Mouse (Mus musculus) central nervous system, embryonic 14 days (tissue): ENCODE results near the gene Ogfod2. TPM values are rescaled to one million over a fixed set of nuclear protein-coding genes. Genes with fewer than 3 reads are reported as not detected.

Experiments
- polyA plus RNA-seq: library from polyadenylated mRNA; depleted of rRNA; stranded (reverse); fragments of >200 nt; gene quantifications from 2 replicates; pipeline ENCODE4 v1.2.3, GENCODE M21; 2012; rRNA removed

Ogfod2 gene
- polyA plus RNA-seq, result 34.7 and 38.1 TPM in 2 replicates

DNA sequence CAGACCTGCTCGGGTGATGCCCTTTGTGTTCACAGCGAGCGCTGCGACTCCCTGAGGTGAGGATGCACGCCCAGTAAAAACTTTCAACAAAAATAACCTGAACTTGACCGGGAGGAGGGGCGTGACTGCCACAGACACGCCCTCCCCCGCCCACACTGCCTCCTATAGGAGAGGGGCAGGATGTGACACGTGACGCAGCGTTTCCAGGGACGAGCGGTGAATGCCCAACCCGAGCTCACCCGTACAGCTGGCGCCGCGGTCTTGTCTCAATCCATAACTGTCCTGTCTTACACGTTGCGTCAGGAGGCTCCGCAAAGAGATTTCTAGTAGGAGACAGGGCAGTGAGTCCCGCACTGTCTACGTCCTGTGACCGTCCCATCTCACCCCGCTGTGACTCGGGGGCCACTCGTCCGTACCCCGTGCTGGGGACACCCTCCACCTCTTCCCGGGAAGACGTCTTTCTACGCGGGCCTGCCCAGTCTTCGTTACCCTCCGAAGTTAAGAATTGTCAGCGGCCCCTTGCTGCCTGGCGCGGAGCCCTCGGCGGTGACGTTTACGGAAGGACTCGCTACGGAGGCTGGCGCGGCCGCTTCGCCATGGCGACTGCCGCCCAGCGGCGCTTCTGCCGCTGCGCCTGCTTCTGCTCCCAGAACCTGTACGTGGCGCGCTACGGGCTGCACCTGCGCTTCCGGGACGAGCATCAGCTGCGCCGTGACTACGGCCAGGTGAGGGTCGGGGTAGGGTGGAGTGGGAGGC, at the start of gene Ogfod2:
TSS of gene Ogfod2 (plus strand) at position 556 of the 756 bp plus-strand sequence.

DNA sequence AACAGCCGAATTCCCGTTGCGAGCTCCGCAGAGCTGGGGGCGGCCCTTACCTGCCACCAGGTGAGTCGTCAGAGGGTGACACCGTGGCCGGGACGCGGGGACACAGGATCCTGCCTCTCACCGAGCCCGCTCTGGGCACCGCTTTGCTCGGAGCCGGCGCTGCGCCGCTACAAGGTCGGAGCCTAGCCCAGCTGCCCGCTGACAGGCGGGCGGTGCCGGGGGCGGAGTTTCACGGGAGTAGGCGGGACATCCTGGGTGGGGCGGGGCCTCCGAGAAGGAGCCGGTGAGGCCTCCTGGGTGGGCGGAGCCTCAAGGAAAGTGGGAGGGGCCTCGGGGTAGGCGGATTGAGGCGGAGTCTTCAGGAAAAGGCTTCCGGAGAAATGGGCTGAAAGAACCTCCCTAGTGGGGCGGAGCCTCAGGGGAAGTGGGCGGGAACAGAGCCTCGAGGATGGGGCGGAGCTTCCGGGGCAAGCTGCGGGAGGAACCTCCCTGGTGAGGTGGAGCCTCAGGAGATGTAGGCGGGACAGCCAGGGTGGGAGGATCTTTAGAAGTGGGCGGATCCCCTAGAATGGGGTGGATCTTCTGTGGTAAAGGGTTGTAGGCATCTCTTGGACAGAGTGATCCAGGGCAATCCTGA, 16.4 kb upstream of the Ogfod2 start, which contains the start of gene Abcb9:
TSS of gene Abcb9 (minus strand) at position 203 of the 637 bp plus-strand sequence.

DNA sequence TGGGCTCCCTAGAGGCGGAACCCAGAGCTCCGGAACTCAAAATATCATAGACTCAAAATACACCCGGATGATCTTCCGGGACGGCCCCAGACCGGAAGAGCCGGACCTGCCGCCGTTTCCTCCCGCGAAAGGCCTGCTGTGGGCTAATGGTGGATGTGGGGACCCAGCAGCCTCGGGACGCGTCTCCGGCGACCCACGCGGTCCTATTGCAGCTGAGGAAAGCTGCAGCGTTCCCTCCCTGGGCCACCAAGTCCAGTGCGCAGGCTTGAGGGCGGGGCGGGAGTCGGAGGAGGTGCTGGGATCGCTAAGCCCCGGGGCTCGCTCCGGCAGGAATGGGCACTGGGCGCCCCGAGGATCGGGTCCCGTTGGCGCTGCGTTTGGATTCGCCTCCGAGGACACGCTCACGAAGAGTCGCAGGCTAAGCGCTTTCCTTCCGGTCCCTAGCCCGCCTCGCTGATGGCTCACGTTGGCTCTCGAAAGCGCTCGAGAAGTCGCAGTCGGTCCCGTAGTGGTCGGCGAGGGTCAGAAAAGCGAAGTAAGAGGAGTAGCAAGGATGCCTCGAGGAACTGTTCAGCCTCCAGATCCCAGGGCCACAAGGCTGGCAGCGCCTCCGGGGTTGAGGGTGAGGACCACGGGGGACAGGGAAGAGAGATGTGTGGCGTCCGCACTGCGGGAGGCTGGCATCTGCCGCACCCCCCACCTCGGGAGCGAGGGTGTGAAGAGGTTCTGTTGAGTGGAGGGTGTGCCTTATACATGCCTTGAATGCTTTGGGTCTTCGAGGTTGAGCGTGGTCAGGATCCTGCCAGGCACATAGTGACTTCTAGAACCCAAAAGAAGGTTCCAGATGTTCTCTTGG, 4.1 kb downstream of the Ogfod2 start, which contains the start of gene Arl6ip4:
TSS of gene Arl6ip4 (plus strand) at position 100 of the 856 bp plus-strand sequence.

Other genes with a start within 250 kb of the Ogfod2 start
- 0.07 and 0.31 TPM in 2 replicates for gene Hcar2, start 246.8 kb upstream of the Ogfod2 start, polyA plus RNA-seq
- gene Hcar1, start 232.3 kb upstream of the Ogfod2 start, polyA plus RNA-seq, result 0.32 and 0.34 TPM in 2 replicates
- 75.0 and 82.4 TPM in 2 replicates for gene Denr, start 205.1 kb upstream of the Ogfod2 start, polyA plus RNA-seq
- 1.7 and 3.1 TPM in 2 replicates for gene Gm43518, start 184.9 kb upstream of the Ogfod2 start, polyA plus RNA-seq
- 6.9 and 7.0 TPM in 2 replicates for gene Ccdc62, start 181.6 kb upstream of the Ogfod2 start, polyA plus RNA-seq
- 21.5 and 22.6 TPM in 2 replicates for gene Hip1r, start 138.7 kb upstream of the Ogfod2 start, polyA plus RNA-seq
- 75.9 and 94.4 TPM in 2 replicates for gene Vps37b, start 80.0 kb upstream of the Ogfod2 start, polyA plus RNA-seq
- gene Abcb9, start 16.5 kb upstream of the Ogfod2 start, polyA plus RNA-seq, result 5.8 and 6.3 TPM in 2 replicates
- gene Arl6ip4, start 3.8 kb downstream of the Ogfod2 start, polyA plus RNA-seq, result 88.9 and 93.8 TPM in 2 replicates
- 41.9 and 43.8 TPM in 2 replicates for gene Pitpnm2, start 137.5 kb downstream of the Ogfod2 start, polyA plus RNA-seq
- 18.2 and 21.7 TPM in 2 replicates for gene Mphosph9, start 215.7 kb downstream of the Ogfod2 start, polyA plus RNA-seq
- gene 2810006K23Rik, start 215.8 kb downstream of the Ogfod2 start, polyA plus RNA-seq, result 10.9 and 13.0 TPM in 2 replicates